Mouse (Mus musculus) kidney, postnatal 0 days (tissue): ENCODE results near the gene Ddx23. TPM values are rescaled to one million over a fixed set of nuclear protein-coding genes. Genes with fewer than 3 reads are reported as not detected.

Source experiments
- ATAC-seq: fragments of 200-750 bp; cut with Nextera tagmentation; replicated peaks from 2 replicates; pipeline ENCODE4 v1.8.0; 2017; ENCODE audit warnings: low read depth, moderate number of reproducible peaks, moderate TSS enrichment, moderate library complexity; ENCODE audit not compliant: low FRiP score
- DNase-seq: peaks from one replicate; pipeline ENCODE4 v3.0.0-alpha.2; 2016; ENCODE audit warnings: low spot score
- H3K27ac ChIP-seq: fragments of 300-500 bp; sonication (generic); 2 replicates; pipeline ENCODE4 v1.5.1; 2014; ENCODE audit warnings: mild to moderate bottlenecking
- H3K27me3 ChIP-seq: fragments of 300-500 bp; sonication (generic); 2 replicates; pipeline ENCODE4 v1.6.1; 2014; ENCODE audit warnings: low read length, mixed read lengths; ENCODE audit not compliant: insufficient read depth
- H3K36me3 ChIP-seq: fragments of 300-500 bp; sonication (generic); 2 replicates; pipeline ENCODE4 v1.6.1; 2014; ENCODE audit warnings: low read length, mixed read lengths; ENCODE audit not compliant: insufficient read depth
- H3K4me1 ChIP-seq: fragments of 300-500 bp; sonication (generic); replicated peaks from 2 replicates; pipeline ENCODE4 v1.6.1; 2014; ENCODE audit warnings: antibody characterized with exemption, low read length, mixed read lengths; ENCODE audit not compliant: insufficient read depth
- H3K4me2 ChIP-seq: fragments of 300-500 bp; sonication (generic); 2 replicates; pipeline ENCODE4 v1.6.1; 2014; ENCODE audit warnings: mild to moderate bottlenecking, low read length, moderate library complexity, mixed read lengths
- H3K4me3 ChIP-seq: fragments of 300-500 bp; sonication (generic); replicated peaks from 2 replicates; pipeline ENCODE4 v1.5.1; 2014; ENCODE audit warnings: low read depth, low read length
- H3K9ac ChIP-seq: fragments of 300-500 bp; sonication (generic); 2 replicates; pipeline ENCODE4 v1.6.1; 2014; ENCODE audit warnings: low read depth, low read length
- H3K9me3 ChIP-seq: fragments of 300-500 bp; sonication (generic); replicated peaks from 2 replicates; pipeline ENCODE4 v1.6.1; 2016; ENCODE audit warnings: low read length, inconsistent platforms, mixed read lengths
- CTCF ChIP-seq: IDR thresholded peaks from 2 replicates; pipeline ENCODE4 v1.5.1; 2016; ENCODE audit warnings: antibody characterized with exemption, low read depth, mild to moderate bottlenecking, moderate library complexity
- WGBS: fragments of 180-500 bp; shearing (Covaris S2); extraction: QIAGEN DNeasy Blood & Tissue Kit; methylation state at CpG from one replicate; pipeline ENCODE4 v1.1.7; 2014; 5-methylcytosine and 5-hydroxymethylcytosine counted together
- polyA plus RNA-seq: library from polyadenylated mRNA; unstranded; fragments of >200 nt; fragmentation: Nextera tagmentation; extraction: Ambion mirVana; gene quantifications from 2 replicates; pipeline ENCODE4 v1.2.1, GENCODE M21; 2015

The Ddx23 gene
- polyA plus RNA-seq, 1 experiment from 2014 or later, result 14.6 TPM

- Histone ChIP-seq H3K36me3 (peaks cover 12% of the 10 kb centered on the region), H3K9ac (peak overlapping the region; percentile 93), H3K4me1 (peaks cover 41% of the 10 kb centered on the region), H3K4me2 (peak overlapping the region; percentile 93), H3K9me3 (no peaks in the 10 kb centered on the region), H3K27me3 (no peaks in the 10 kb centered on the region), H3K4me3 (peak overlapping the region; percentile 88), H3K27ac (peak overlapping the region; percentile 97)
- ATAC-seq (no peak), DNase-seq (no peak)
- WGBS, result 2% methylated on average over 9 of the region's 10 CpGs
- TF ChIP-seq CTCF, result no peak
Observed at GRCm38 (mm10) chr15:98608058-98608783, 54.5 kb downstream of the Ddx23 start.

- TF ChIP-seq CTCF, result no peak
- H3K27ac ChIP-seq, result peak overlapping the region; percentile 97
- peak overlapping the region; percentile 93 for H3K4me2 ChIP-seq
- DNase-seq (peak; percentile 85), ATAC-seq (no peak)
- peaks cover 14% of the 10 kb centered on the region for H3K36me3 ChIP-seq
- H3K4me1 ChIP-seq, result peaks cover 47% of the 10 kb centered on the region
- no peaks in the 10 kb centered on the region for H3K27me3 ChIP-seq
- H3K4me3 ChIP-seq, result peak overlapping the region; percentile 88
- H3K9ac ChIP-seq, result peak overlapping the region; percentile 93
- H3K9me3 ChIP-seq, result no peaks in the 10 kb centered on the region
- WGBS, result 25% methylated on average over 4 of the region's 4 CpGs
Observed at GRCm38 (mm10) chr15:98607557-98607956, 55.1 kb downstream of the Ddx23 start.

- peak overlapping the region; percentile 37; the same call in 1 of the 2 replicates for H3K9ac ChIP-seq
Observed at GRCm38 (mm10) chr15:98606739-98607138, 56.0 kb downstream of the Ddx23 start.

GRCm38 (mm10) chr15:98606051-98606536, 56.6 kb downstream of the Ddx23 start:
- Histone ChIP-seq H3K9ac (no peak overlapping the region), H3K27me3 (no peaks in the 10 kb centered on the region), H3K4me3 (0 out of 2 replicates have a peak overlapping the region, but pooled peaks have one; percentile 4), H3K4me2 (peak overlapping the region; percentile 93; the same call in 1 of the 2 replicates), H3K9me3 (no peaks in the 10 kb centered on the region), H3K4me1 (peaks cover 58% of the 10 kb centered on the region), H3K36me3 (peaks cover 16% of the 10 kb centered on the region), H3K27ac (no peak overlapping the region; the same call in 1 of the 2 replicates)
- WGBS, result 72% methylated on average over 12 of the region's 12 CpGs
- TF ChIP-seq CTCF, result no peak
- ATAC-seq, result no peak
- no peak for DNase-seq

More at GRCm38 (mm10) chr15:98606739-98607138, 56.0 kb downstream of the Ddx23 start:
- H3K27me3 ChIP-seq, result no peaks in the 10 kb centered on the region
- no peaks in the 10 kb centered on the region for H3K9me3 ChIP-seq
- no peak for TF ChIP-seq CTCF
- WGBS, result 61% methylated on average over 9 of the region's 9 CpGs
- H3K27ac ChIP-seq, result peak overlapping the region; percentile 97; the same call in 1 of the 2 replicates
- peak overlapping the region; percentile 93 for H3K4me2 ChIP-seq
- ATAC-seq, result no peak
- DNase-seq, result no peak
- peaks cover 14% of the 10 kb centered on the region for H3K36me3 ChIP-seq
- peaks cover 56% of the 10 kb centered on the region for H3K4me1 ChIP-seq
- H3K4me3 ChIP-seq, result no peak overlapping the region

- ATAC-seq (no peak), DNase-seq (no peak)
- Histone ChIP-seq H3K36me3 (peaks cover 24% of the 10 kb centered on the region), H3K27ac (peak overlapping the region; percentile 91), H3K9ac (0 out of 2 replicates have a peak overlapping the region, but pooled peaks have one; percentile 37), H3K4me2 (peak overlapping the region; percentile 69), H3K27me3 (no peaks in the 10 kb centered on the region), H3K4me3 (peak overlapping the region; percentile 38; the same call in 1 of the 2 replicates), H3K9me3 (no peaks in the 10 kb centered on the region), H3K4me1 (peaks cover 62% of the 10 kb centered on the region)
- no peak for TF ChIP-seq CTCF
- WGBS, result 73% methylated on average over 24 of the region's 24 CpGs
Observed at GRCm38 (mm10) chr15:98604041-98604575, 58.6 kb downstream of the Ddx23 start.

GRCm38 (mm10) chr15:98602921-98603458, 59.7 kb downstream of the Ddx23 start:
- DNase-seq (no peak), ATAC-seq (0 out of 2 replicates have a peak, but pooled peaks have one; percentile 16)
- Histone ChIP-seq H3K36me3 (peaks cover 30% of the 10 kb centered on the region), H3K4me1 (peaks cover 59% of the 10 kb centered on the region), H3K9me3 (no peaks in the 10 kb centered on the region), H3K9ac (peak overlapping the region; percentile 68), H3K27ac (peak overlapping the region; percentile 91), H3K4me2 (peak overlapping the region; percentile 69), H3K4me3 (peak overlapping the region; percentile 38), H3K27me3 (no peaks in the 10 kb centered on the region)
- 25% methylated on average over 4 of the region's 4 CpGs for whole genome bisulfite sequencing
- TF ChIP-seq CTCF, result no peak
